Mouse (Mus musculus): ENCODE measurements around the gene Cldn34c1.
"Not testable (repeated sequence)": the region's sequence is repeated elsewhere in the genome, so short reads cannot be mapped to it uniquely, and the experiment has no call there.

The Cldn34c1 gene

DNA sequence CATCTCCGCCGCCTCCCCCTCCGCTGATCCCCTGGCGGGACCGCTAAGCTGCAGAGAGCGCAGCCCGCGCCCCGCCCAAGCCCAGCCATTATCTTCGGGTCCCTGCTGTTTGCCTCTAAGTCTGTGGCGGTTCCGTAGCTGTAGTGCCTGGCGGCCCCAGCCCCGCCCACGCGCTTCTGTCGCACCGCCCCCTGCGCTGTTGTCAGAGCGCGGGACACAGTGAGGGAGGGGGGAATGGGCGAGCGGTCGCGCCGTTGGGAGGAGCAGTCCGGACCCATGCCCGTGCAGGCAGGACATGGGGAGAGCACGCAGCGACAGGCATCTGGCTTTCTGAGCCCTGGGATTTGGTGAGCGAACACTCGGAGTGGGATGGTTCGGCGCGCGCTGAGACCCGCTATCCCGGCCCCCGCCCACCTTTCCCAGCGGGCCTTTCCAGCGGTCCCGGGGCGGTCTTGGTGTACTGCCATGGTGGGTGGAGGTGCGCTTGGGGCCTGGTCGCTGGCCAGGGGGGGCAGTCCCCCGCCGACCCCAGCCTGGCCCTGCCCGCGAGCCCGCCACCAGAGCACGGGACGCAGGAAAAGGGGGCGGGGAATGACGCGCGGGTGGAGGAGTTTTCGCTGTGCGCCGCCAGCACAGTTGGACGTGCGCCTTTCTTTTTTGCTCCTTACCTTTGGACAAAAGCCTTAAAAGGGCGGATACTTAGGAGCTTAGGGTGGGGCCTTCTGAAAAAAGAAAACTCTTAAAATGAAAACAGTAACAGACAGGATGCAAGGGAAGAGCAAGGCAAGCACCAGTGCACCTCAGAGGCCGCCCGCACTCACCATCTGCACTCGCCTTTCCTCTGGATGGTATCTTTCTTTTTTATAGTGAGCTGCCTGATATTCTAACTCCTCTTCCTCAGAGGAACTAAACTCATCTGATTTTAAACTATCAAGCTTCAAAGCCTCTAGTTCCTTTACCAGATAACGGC lies at the start of gene Cldn34c1:
Cldn34c1 (plus strand) TSS at position 205 of the 970 bp plus-strand sequence.
- DNase-seq, result peak; percentile 83

DNA sequence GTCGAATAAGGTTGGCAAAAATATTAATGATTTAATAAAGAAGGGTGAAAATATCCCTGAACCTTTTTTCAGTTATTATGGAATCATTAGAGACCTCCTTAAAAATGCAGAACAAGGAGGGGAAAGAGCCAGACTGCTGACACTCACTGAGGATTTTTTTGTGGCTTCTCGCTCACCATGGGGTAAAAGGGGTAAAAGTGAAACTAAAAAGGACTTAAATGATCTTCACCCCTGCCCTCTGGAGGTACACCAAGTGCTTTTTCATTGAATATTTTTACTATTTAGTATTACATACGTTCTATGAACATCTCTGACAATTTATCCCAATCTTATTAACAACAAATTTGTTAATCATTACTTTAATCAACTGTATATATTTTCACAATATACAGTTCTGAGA lies 15.9 kb upstream of the Cldn34c1 start:
- DNase-seq, result no peak

DNA sequence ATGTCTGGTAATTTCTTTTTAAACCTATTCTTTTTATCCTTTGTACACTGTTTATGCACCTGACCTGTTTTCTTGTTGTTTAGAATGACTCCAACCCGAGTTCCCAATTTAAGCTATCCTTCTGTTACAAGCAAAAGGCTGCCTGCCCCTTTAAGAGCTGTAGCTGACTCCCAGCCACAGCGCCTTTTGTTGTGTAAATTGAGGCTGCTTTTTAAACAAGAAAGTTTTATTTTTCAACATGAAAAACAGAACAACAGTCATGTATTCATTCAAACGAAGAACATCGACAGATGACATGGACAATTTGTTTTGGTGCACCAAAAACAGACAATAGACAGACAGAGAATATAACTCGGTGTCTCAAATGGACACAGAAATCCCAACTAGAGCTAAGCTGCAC lies 489 bp upstream of the Cldn34c1 start:
- DNase-seq, result peak; percentile 5

DNA sequence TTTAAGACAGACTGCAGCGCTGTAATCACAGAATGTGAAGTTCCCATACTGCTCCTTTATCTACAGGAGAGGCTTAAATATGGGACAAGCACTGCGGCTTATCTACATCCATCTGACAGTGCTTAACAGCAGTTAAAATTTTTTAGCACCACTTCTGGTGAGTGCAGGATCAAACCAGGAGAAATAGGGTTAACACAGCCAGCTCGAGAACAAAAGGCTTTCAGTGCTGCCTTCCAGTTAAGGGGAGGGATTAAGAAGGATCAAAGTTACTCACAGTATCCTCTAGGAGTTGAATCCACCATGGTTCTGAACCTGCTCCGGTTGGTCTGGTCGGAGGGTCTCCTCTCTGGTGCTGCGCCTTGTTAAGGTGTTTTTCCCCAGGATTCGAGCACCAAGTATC lies 1.4 kb downstream of the Cldn34c1 start:
- not testable (repeated sequence) for DNase-seq

- not testable (repeated sequence) for DNase-seq
Measured at GRCm38 (mm10) chrX:123222381-123222780, 119.1 kb downstream of the Cldn34c1 start, which contains the start of gene Srsx. TSS of gene Srsx (minus strand) at chrX:123222481.
